Mouse (Mus musculus): ENCODE measurements around the gene Arhgef17.

DNA sequence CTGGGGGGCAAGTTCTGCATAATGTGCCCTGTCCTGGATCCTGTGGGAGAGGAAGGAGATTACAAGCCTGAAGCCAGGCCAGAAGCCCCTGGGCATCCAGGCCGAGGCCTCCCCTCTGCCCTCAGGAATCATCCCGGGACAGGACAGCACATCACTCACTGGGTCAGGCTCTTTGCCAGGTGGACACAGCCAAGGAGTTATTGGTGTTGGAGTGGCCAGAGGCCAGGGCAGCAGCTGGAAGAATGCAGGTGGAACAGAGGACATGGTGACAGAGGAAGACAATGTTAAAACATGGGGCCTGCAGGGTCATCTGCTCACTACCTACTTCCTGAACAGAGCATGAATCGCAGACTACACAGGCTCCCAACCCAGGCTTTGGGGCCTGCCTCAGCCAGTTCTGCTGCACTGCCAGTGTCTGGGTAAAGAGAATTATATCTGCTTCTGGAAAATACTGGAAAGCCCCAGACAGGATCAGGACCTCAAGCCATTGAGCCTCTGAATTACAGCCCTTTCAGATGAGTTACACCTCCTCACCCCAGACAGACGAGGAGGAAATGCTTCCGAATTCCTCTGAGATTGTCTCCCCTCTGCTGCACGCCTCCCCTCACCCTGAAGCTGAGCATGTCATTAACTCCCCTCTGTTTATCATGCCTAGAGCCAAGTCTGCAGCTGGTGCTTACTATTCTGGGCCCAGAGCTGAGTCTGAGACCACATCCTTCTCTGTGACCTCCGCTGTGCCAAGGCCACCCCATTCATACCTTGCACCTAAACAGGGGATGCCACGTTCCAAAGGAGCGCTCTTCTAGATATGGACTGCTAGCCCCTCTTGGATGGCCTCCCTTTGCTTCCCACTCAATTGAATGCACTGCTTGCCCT is 80.2 kb downstream of the Arhgef17 start:
- no peak for TF ChIP-seq CTCF (IDR thresholded peaks at IDR 0.05; ENCODE audit: borderline replicate concordance, extremely low read depth, insufficient read depth, insufficient read length)
- TF ChIP-seq POLR2A (IDR thresholded peaks at IDR 0.05; ENCODE audit: borderline replicate concordance, extremely low read depth, insufficient read depth, insufficient read length, poor library complexity, severe bottlenecking), result no peak

All from brain, embryonic 14.5 days (tissue).